Mouse (Mus musculus): ENCODE measurements around the gene Nectin1. TPM values are rescaled to one million over a fixed set of nuclear protein-coding genes. Genes with fewer than 3 reads are reported as not detected.

The Nectin1 gene
- polyA plus RNA-seq, 1 experiment from 2014 or later: 3.7 TPM

GRCm38 (mm10) chr9:43737331-43737730 is 6.5 kb upstream of the Nectin1 start:
- no peak for ATAC-seq (replicated peaks; ENCODE audit: low FRiP score, low read depth)
- DNase-seq (ENCODE audit: low spot score): peak; percentile 65

GRCm38 (mm10) chr9:43737871-43738292 is 5.9 kb upstream of the Nectin1 start:
- ATAC-seq (replicated peaks; ENCODE audit: low FRiP score, low read depth) (peak; percentile 47), DNase-seq (ENCODE audit: low spot score) (peak; percentile 46)
- no peaks in the 10 kb centered on the region for H3K36me3 ChIP-seq (ENCODE audit: insufficient read depth, low read length)
- H3K9ac ChIP-seq (ENCODE audit: low read depth, low read length): no peak overlapping the region
- no peaks in the 10 kb centered on the region; the same call in 1 of the 2 replicates for H3K27me3 ChIP-seq (ENCODE audit: insufficient read depth, low read length)
- under 1% methylated on average over 12 of the region's 12 CpGs for WGBS
- no peaks in the 10 kb centered on the region for H3K9me3 ChIP-seq (replicated peaks; ENCODE audit: low read length)
- peak overlapping the region; percentile 38 for H3K4me2 ChIP-seq (ENCODE audit: low read length)
- H3K27ac ChIP-seq: no peak overlapping the region
- TF ChIP-seq CTCF (IDR thresholded peaks at IDR 0.05; ENCODE audit: low read depth): no peak
- 0 out of 2 replicates have a peak, but pooled peaks cover 4% of the 10 kb centered on the region for H3K4me1 ChIP-seq (replicated peaks; ENCODE audit: insufficient read depth, low read length)
- no peak overlapping the region for H3K4me3 ChIP-seq (replicated peaks; ENCODE audit: low read depth, low read length)

More at GRCm38 (mm10) chr9:43737331-43737730, 6.5 kb upstream of the Nectin1 start:
- Histone ChIP-seq H3K4me3 (replicated peaks; ENCODE audit: low read depth, low read length) (no peak overlapping the region), H3K4me2 (ENCODE audit: low read length) (0 out of 2 replicates have a peak overlapping the region, but pooled peaks have one; percentile 38), H3K4me1 (replicated peaks; ENCODE audit: insufficient read depth, low read length) (0 out of 2 replicates have a peak, but pooled peaks cover 4% of the 10 kb centered on the region), H3K27ac (no peak overlapping the region), H3K9ac (ENCODE audit: low read depth, low read length) (no peak overlapping the region), H3K27me3 (ENCODE audit: insufficient read depth, low read length) (no peaks in the 10 kb centered on the region; the same call in 1 of the 2 replicates), H3K36me3 (ENCODE audit: insufficient read depth, low read length) (no peaks in the 10 kb centered on the region), H3K9me3 (replicated peaks; ENCODE audit: low read length) (no peaks in the 10 kb centered on the region)
- no peak for TF ChIP-seq CTCF (IDR thresholded peaks at IDR 0.05; ENCODE audit: low read depth)
- 4% methylated on average over 3 of the region's 3 CpGs for WGBS

GRCm38 (mm10) chr9:43738480-43739084 is 5.2 kb upstream of the Nectin1 start:
- 39% methylated on average over 6 of the region's 6 CpGs for WGBS
- ATAC-seq (replicated peaks; ENCODE audit: low FRiP score, low read depth) (no peak), DNase-seq (ENCODE audit: low spot score) (no peak)
- no peak for TF ChIP-seq CTCF (IDR thresholded peaks at IDR 0.05; ENCODE audit: low read depth)
- Histone ChIP-seq H3K4me3 (replicated peaks; ENCODE audit: low read depth, low read length) (no peak overlapping the region), H3K27me3 (ENCODE audit: insufficient read depth, low read length) (no peaks in the 10 kb centered on the region; the same call in 1 of the 2 replicates), H3K4me2 (ENCODE audit: low read length) (no peak overlapping the region), H3K9me3 (replicated peaks; ENCODE audit: low read length) (no peaks in the 10 kb centered on the region), H3K36me3 (ENCODE audit: insufficient read depth, low read length) (no peaks in the 10 kb centered on the region), H3K9ac (ENCODE audit: low read depth, low read length) (no peak overlapping the region), H3K27ac (no peak overlapping the region), H3K4me1 (replicated peaks; ENCODE audit: insufficient read depth, low read length) (0 out of 2 replicates have a peak, but pooled peaks cover 8% of the 10 kb centered on the region)

- no peak overlapping the region for H3K27ac ChIP-seq
- 73% methylated on average over 2 of the region's 2 CpGs for WGBS
- H3K9me3 ChIP-seq (replicated peaks; ENCODE audit: low read length): no peaks in the 10 kb centered on the region
- DNase-seq (ENCODE audit: low spot score) (no peak), ATAC-seq (replicated peaks; ENCODE audit: low FRiP score, low read depth) (no peak)
- H3K4me3 ChIP-seq (replicated peaks; ENCODE audit: low read depth, low read length): no peak overlapping the region
- no peak for TF ChIP-seq CTCF (IDR thresholded peaks at IDR 0.05; ENCODE audit: low read depth)
- H3K36me3 ChIP-seq (ENCODE audit: insufficient read depth, low read length): no peaks in the 10 kb centered on the region
- peaks cover 21% of the 10 kb centered on the region; the same call in 1 of the 2 replicates for H3K4me1 ChIP-seq (replicated peaks; ENCODE audit: insufficient read depth, low read length)
- H3K27me3 ChIP-seq (ENCODE audit: insufficient read depth, low read length): no peaks in the 10 kb centered on the region
- H3K9ac ChIP-seq (ENCODE audit: low read depth, low read length): no peak overlapping the region
- no peak overlapping the region for H3K4me2 ChIP-seq (ENCODE audit: low read length)
Measured at GRCm38 (mm10) chr9:43741277-43741676, 2.5 kb upstream of the Nectin1 start.

- H3K9me3 ChIP-seq (replicated peaks; ENCODE audit: low read length): no peaks in the 10 kb centered on the region
- H3K4me2 ChIP-seq (ENCODE audit: low read length): no peak overlapping the region
- H3K27me3 ChIP-seq (ENCODE audit: insufficient read depth, low read length): no peaks in the 10 kb centered on the region
- 74% methylated on average over 4 of the region's 4 CpGs for WGBS
- TF ChIP-seq CTCF (IDR thresholded peaks at IDR 0.05; ENCODE audit: low read depth): no peak
- H3K9ac ChIP-seq (ENCODE audit: low read depth, low read length): no peak overlapping the region
- H3K4me3 ChIP-seq (replicated peaks; ENCODE audit: low read depth, low read length): no peak overlapping the region
- H3K4me1 ChIP-seq (replicated peaks; ENCODE audit: insufficient read depth, low read length): peaks cover 22% of the 10 kb centered on the region; the same call in 1 of the 2 replicates
- no peaks in the 10 kb centered on the region for H3K36me3 ChIP-seq (ENCODE audit: insufficient read depth, low read length)
- H3K27ac ChIP-seq: no peak overlapping the region
- ATAC-seq (replicated peaks; ENCODE audit: low FRiP score, low read depth): no peak
- no peak for DNase-seq (ENCODE audit: low spot score)
Measured at GRCm38 (mm10) chr9:43742066-43742465, 1.7 kb upstream of the Nectin1 start.

GRCm38 (mm10) chr9:43742902-43743646 is 710 bp upstream of the Nectin1 start:
- Histone ChIP-seq H3K27ac (peak overlapping the region; percentile 86), H3K4me2 (ENCODE audit: low read length) (peak overlapping the region; percentile 99), H3K9me3 (replicated peaks; ENCODE audit: low read length) (no peaks in the 10 kb centered on the region), H3K4me1 (replicated peaks; ENCODE audit: insufficient read depth, low read length) (peaks cover 18% of the 10 kb centered on the region; the same call in 1 of the 2 replicates), H3K36me3 (ENCODE audit: insufficient read depth, low read length) (no peaks in the 10 kb centered on the region), H3K4me3 (replicated peaks; ENCODE audit: low read depth, low read length) (peak overlapping the region; percentile 82), H3K27me3 (ENCODE audit: insufficient read depth, low read length) (no peaks in the 10 kb centered on the region), H3K9ac (ENCODE audit: low read depth, low read length) (peak overlapping the region; percentile 81)
- DNase-seq (ENCODE audit: low spot score) (peak; percentile 82), ATAC-seq (replicated peaks; ENCODE audit: low FRiP score, low read depth) (0 out of 2 replicates have a peak, but pooled peaks have one; percentile 41)
- no peak for TF ChIP-seq CTCF (IDR thresholded peaks at IDR 0.05; ENCODE audit: low read depth)
- WGBS: 1% methylated on average over 27 of the region's 27 CpGs

All from kidney, postnatal 0 days (tissue).